Mouse (Mus musculus) frontal cortex, adult (tissue): ENCODE measurements at regions not wholly inside any gene's neighbourhood (a gene's known extent, or its start where the extent isn't known, plus 50 kb on each side); places are given as distances from the start of the nearest gene placed in this dataset.

Source experiments
- ATAC-seq: cut with Nextera tagmentation; 2 replicates; pipeline ENCODE4 v1.9.2; 2017; ENCODE audit warnings: mild to moderate bottlenecking, moderate library complexity, mixed read lengths; ENCODE audit not compliant: low TSS enrichment

GRCm38 (mm10) chr15:59207976-59208375 lies 318.9 kb downstream of the Gm49356 start:
- ATAC-seq: no peak

GRCm38 (mm10) chr15:59212362-59212761 lies 323.3 kb downstream of the Gm49356 start:
- no peak for ATAC-seq

- ATAC-seq: no peak
Observed at GRCm38 (mm10) chr15:59214096-59214495, 325.0 kb downstream of the Gm49356 start.

- ATAC-seq: no peak
Observed at GRCm38 (mm10) chr15:59215239-59215638, 326.1 kb downstream of the Gm49356 start.

GRCm38 (mm10) chr15:59217481-59217880 lies 328.4 kb downstream of the Gm49356 start:
- no peak for ATAC-seq

- ATAC-seq: no peak
Observed at GRCm38 (mm10) chr15:59218916-59219315, 329.8 kb downstream of the Gm49356 start.

- ATAC-seq: no peak
Observed at GRCm38 (mm10) chr15:59225637-59226036, 336.5 kb downstream of the Gm49356 start.

GRCm38 (mm10) chr15:59227293-59227692 lies 338.2 kb downstream of the Gm49356 start:
- ATAC-seq: no peak

- ATAC-seq: no peak
Observed at GRCm38 (mm10) chr15:59230536-59230935, 341.4 kb downstream of the Gm49356 start.

GRCm38 (mm10) chr15:59231703-59232102 lies 342.6 kb downstream of the Gm49356 start:
- no peak for ATAC-seq

- no peak for ATAC-seq
Observed at GRCm38 (mm10) chr15:59232290-59232689, 343.2 kb downstream of the Gm49356 start.

- ATAC-seq: no peak
Observed at GRCm38 (mm10) chr15:59237446-59238161, 348.5 kb downstream of the Gm49356 start.

- no peak for ATAC-seq
Observed at GRCm38 (mm10) chr15:59241752-59242151, 352.7 kb downstream of the Gm49356 start.

- no peak for ATAC-seq
Observed at GRCm38 (mm10) chr15:59245927-59246649, 357.0 kb downstream of the Gm49356 start.

- ATAC-seq: no peak
Observed at GRCm38 (mm10) chr15:59248477-59249260, 359.6 kb downstream of the Gm49356 start.

GRCm38 (mm10) chr15:59261380-59261779 lies 372.3 kb downstream of the Gm49356 start:
- no peak for ATAC-seq

- no peak for ATAC-seq
Observed at GRCm38 (mm10) chr15:59262380-59262779, 373.3 kb downstream of the Gm49356 start.

- no peak for ATAC-seq
Observed at GRCm38 (mm10) chr15:59263433-59264328, 374.6 kb downstream of the Gm49356 start.
